Mouse (Mus musculus) G1E (cell line): ENCODE results near the gene Rimklb.

Source experiments
- CTCF ChIP-seq: IDR thresholded peaks from 2 replicates; pipeline ENCODE4 v1.5.1; 2012; ENCODE audit warnings: low read depth, low read length, inconsistent platforms, mixed read lengths
- TAL1 ChIP-seq: conservative IDR thresholded peaks from 2 replicates; pipeline ENCODE4 v1.6.1; 2012; ENCODE audit warnings: low read depth, low read length, inconsistent platforms, mixed read lengths

DNA sequence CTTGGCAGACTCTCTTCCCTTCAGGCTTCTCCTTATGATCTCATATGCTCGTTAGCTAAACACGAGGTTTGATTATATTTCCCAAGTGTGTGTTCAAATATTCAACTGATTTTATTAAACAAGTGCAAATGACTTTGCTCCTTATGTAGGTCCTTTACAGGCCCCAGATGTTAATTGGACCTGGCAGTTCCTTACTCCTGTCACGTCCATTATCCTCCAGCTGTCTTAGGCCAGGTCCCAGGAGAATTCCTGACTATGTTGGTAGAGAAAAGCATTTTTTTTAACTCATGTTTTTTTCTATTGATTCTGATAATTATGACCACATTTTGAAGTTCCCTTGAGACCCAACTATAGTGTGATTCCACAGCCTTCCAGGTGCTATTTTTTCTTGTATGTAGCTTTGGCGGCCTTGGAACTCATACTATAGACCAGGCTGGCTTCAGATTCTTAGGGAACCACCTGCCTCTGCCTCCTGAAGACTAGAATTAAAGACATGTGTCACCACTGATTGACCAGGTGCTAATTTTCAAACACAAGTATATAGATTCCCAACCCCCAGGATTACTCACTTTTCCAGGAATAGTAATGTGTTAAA is 57.8 kb downstream of the Rimklb start:
- no peak for TF ChIP-seq CTCF
- no peak for TF ChIP-seq TAL1
